Mouse (Mus musculus) heart, adult 8-10 months (tissue): ENCODE results near the gene Sh3pxd2a. TPM values are rescaled to one million over a fixed set of nuclear protein-coding genes. Genes with fewer than 3 reads are reported as not detected.

Experiments used
- DNase-seq: peaks from one replicate; pipeline ENCODE4 v3.0.0; 2022; ENCODE audit warnings: low spot score
- total RNA-seq, 4 experiments: library from RNA; stranded (reverse); gene quantifications; 2 replicates each; pipeline ENCODE4 v1.2.4; 2022

The Sh3pxd2a gene
- total RNA-seq, 4 experiments from 2014 or later, result 40.6 to 54.7 (median 46.2) TPM

- DNase-seq, result no peak
Measured at GRCm38 (mm10) chr19:47379141-47379540, 85.1 kb downstream of the Sh3pxd2a start.

DNA sequence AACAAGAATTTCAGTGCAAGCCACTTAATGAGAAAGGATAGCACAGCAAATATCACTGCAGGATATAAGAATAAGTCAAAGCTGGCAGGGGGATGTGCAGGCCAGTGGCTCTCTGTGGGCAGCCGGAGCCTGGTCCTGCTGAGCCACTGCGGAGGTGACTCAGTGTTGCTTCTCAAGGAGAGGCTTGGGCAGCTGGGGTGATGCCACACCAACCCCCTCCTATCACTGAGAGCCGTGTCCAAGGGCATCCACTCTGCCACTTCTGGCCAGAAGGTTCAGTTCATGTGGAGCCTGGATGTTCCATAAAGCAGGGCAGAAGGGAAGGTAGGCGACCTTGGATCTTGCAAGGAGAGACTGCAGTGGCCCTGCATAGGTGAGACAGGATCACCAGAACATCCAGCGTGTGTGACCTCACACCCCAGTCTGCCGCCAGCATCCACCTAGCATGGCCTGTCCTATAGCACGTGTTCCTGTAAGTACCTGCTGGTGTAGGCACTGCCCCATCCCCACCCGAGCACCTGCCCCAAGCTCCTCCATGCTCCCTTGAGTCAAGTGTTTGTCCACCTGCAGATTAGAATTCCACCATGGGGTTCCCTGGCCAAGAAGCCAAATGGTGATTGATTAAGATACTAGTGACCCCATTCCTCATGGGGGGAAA lies 89.2 kb downstream of the Sh3pxd2a start:
- DNase-seq, result no peak

DNA sequence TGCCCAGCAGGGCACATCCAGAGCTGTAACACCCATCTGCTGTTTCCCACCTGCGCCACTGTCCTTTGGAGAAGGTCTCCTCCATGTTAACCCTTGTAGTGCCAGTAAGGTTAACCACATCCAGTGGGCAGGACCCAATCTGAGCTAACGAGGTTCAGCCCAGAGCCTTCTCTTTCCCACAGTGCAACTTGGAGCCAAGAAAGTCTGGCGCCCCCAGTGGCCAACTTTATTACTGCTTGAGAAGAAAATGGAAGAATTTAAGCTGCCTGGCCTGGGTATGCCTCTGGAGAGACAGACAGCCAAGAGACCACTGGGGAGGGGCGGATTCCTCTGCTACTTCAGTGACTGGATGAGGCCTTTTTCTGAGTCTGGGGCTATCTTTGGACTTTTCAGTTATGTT lies 89.8 kb downstream of the Sh3pxd2a start:
- peak; percentile 57 for DNase-seq

DNA sequence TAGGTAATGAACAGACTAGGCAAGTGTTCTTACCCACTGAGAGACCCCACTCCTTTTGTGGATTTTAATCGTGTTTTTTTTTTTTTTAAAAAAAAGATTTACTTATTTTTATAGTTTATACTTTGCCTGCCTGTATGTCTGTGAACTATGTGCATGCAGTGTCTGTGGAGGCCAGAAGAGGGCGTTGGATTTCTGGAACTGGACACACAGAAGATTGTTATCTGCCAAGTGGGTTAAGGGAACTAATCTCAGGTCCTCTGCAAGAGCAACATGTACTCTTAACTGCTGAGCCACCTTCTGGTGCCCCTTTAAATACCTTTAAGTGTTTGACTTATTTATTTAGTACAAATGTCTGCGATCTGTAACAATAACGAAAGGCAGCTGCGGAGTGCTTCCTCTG lies 92.2 kb downstream of the Sh3pxd2a start:
- DNase-seq, result no peak

DNA sequence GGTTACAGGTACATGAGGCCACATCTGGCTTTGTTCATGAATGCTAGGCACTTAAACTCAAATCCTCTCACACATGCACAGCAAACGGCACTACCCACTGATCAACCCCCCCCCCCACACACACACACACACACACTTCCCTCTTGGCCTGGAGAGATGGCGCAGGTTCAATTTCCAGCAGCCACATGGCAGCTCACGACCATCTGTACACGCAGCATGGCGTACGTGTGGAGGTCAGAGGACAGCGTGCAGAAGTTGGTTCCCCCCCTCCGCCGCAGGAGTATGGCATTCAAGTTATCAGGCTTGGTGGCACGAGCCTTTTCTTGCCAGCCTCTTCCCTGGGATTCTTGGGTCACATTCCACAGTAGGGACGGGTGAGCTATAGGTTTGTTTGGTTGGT lies 92.7 kb downstream of the Sh3pxd2a start:
- no peak for DNase-seq

DNA sequence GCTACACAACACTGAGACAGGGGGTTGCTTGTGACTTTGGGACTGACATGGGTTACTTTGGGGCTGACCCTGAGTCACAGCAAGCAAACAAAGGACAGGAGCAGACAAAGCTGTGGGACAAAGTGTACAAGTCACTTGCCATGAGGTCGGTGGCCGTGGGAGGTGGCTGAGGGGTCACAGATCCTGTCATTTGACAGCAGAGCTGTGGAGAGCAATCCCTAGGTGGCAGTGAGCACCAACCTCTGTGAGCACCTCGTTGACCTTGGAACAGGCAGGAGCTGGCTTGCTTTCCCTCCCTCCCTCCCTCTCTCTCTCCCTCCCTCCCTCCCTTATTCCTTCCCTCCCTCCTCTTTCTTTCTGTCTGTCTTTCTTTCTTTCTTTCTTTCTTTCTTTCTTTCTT lies 95.2 kb downstream of the Sh3pxd2a start:
- no peak for DNase-seq

DNA sequence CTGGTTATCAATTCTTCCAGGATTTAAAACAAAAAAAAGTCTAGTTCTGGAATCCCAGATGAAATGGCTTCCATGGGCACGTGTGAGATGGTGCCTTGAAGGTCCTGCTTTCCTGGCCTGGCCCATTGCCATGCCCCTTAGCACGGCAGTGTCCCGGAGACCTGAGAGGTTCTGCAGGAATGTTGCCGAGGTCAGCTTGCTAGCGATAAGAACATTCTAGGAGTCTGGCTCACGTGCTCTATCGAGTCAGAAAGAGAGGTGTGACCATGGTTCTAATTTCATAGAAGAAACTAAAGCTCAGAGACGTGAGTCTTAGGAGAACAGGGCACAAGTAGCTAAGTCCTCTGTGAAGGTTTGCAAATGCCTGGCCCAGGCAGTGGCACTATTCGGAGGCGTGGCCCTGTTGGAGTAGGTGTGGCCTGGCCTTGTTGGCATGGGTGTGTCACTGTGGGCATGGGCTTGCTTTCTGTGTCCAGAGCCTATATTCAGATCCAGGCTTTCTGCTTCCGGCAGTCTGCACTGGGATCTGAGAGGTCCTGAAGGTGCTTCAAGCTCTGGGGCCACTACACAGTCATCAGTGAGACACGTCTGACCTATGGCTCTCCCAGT lies 96.8 kb downstream of the Sh3pxd2a start:
- no peak for DNase-seq

DNA sequence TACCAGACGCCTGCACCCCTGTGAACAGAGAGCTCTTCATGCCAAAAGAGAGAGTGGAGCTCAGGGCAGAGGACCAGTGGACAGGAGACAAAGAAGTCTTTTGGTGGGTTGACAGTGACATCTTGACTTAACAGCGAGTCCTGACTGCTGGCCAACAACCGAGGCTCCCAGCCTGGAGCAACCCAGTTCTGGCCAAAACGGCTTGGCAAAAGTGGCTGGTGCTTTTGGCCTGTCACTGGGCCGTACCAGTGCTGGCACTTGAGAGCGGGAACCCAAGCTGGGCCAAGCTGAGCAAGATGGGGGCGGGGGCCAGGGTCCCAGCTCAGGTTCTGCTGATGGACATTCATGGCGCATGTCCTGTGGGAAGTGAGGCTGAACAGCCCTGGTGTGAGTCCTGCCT lies 97.6 kb downstream of the Sh3pxd2a start:
- DNase-seq, result no peak

- DNase-seq, result no peak
Measured at GRCm38 (mm10) chr19:47363086-47363668, 101.0 kb downstream of the Sh3pxd2a start.

DNA sequence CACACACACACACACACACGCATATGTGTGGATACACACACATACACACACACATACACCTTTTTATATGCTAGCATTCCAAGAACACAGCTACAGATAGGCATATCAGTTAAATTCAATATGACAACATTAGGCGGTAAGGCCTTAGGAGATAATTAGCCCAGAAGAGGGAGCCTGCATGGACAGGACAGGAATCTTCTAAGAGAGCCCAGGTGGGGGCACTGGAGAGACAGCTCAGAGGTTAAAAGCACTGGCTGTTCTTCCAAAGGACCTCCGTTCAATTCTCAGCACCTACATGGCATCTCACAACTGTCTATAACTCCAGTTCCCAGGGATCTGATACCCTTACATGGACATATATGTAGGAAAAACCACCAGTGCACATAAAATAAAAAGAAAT lies 103.3 kb downstream of the Sh3pxd2a start:
- no peak for DNase-seq

DNA sequence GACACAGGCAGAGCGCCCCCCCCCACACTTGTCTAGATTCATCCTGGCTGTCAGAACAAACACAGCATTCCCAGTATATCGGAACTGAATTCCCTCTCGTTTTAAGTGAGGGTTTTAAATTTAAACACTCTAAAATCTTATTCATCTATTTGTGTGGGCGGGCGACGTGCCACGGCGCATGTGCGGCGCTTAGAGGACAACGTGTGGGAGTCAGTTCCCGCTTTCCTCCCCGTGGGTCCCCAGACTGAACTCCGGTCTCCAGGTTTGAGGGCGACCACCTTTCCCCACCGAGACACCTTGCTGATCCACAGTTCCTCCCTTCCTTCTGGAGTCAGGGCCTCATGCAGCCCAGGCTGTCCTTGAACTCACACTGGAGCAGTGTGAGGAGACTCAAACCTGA lies 104.2 kb downstream of the Sh3pxd2a start:
- DNase-seq, result no peak

DNA sequence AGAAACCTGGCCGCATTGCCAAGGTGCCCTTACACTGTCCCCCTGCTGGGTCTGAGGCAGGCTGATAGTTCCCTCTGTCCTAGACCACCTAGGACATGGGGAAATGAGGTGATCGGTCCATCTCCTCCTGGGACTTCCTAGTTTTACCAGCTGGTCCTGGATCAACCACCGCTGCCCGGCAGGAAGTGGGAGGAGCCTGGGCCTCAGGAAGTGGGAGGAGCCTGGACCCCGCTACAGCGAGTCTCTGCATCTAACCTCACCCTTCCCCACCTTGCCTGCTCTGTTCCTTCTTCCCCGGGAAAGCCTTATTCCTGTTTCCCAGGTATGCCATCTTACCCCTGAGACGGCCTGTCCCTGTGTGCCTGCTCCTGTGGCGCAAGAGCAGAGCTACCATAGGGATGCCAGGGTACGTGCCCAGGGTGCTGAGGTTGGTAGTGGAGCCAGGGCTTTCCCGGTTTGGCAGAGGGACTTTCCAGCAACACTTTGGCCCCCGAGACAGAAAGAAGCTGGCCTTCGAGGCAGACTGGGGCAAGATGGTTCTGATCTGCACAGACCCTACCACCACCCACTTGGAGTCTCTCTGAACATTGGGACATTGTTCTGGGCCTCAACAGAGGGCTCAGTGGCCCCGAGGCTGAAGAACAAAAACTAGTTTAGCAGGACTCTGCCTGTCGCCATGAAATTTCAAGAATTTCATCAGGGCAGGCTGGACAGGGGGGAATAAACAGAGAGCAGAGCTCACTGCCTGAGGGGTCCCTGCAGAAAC lies 104.9 kb downstream of the Sh3pxd2a start:
- DNase-seq, result no peak

- DNase-seq, result no peak
Measured at GRCm38 (mm10) chr19:47357297-47357696, 106.9 kb downstream of the Sh3pxd2a start.

- peak; percentile 90 for DNase-seq
Measured at GRCm38 (mm10) chr19:47356188-47356857, 107.9 kb downstream of the Sh3pxd2a start.

- DNase-seq, result no peak
Measured at GRCm38 (mm10) chr19:47354456-47354855, 109.7 kb downstream of the Sh3pxd2a start.

DNA sequence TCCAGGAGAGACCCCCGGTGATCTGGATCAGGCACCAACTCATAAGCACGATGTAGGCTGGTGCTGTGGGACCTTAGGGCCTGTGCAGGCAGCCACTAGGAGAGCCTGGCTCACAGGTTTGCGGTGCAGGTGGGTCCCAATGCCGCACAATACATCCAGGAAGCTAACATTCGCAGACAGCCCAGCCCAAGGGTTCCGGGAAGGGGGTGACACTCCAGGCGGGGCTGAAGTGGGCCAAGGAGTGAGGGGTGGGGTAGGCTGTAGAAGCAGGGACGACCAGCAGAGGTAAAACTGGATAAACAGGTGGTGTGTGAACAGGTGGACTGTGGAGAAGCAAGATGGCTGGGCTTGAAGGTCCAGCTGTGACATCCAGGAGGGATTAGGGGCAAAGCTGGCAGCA lies 115.2 kb downstream of the Sh3pxd2a start:
- no peak for DNase-seq

DNA sequence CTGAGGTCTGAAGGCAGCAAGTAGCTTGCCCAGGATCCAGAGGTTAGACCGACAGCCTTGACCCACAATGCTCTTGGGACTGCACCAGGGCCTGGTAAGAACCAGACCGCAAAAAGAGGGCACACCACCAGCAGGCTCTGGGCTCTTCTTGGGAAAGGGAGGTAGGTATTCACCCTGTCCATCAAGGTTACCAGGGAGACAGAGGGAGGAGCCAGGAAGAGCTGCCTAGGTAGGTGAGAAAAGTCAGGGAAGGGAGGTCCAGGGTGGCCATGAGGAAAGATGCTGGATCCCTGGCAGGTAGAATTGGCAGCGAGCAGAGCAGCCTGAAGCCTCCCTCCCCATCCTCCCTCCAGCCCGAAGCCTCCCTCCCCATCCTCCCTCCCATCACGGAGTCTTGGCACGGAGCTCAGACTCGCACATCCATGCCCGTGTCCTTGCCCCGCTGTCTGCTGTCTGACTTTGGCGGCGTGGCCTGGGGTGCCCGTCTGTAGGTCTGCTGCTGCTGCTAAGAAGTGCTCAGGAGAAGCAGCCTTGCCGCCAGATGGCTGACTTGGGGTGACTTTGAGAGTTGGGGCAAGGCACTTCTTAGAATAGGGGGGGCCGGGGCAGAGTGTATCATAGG lies 115.7 kb downstream of the Sh3pxd2a start:
- DNase-seq, result no peak

DNA sequence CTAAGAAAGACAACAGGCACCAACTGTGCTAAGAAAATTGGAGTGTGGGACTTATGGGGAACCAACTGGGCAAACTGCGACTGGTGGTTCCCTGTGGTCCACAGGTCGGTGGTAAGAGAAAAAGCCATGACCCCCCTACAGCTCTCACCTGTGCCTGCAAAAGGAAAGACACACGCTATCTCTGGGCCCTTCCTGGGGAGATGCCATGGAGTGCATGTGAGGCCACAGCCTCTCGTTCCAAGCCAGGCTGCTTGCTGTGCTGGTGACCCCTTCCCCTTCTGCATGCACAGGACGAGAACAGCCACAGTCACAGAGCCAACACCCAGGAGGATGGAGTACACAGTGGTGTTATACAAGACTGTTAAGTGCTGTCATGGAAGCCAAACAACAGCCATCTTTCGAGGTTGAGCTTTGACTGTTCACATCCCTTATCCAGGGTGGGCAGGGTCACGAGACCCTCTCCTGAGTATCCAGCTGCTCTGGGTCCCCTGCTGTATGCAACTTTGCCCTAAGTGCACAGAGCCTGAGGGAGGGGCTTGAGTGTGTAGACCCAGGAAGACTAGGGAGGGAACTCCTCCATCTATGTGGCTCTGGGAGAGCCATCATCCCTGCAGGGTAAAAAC lies 117.1 kb downstream of the Sh3pxd2a start:
- DNase-seq, result no peak

DNA sequence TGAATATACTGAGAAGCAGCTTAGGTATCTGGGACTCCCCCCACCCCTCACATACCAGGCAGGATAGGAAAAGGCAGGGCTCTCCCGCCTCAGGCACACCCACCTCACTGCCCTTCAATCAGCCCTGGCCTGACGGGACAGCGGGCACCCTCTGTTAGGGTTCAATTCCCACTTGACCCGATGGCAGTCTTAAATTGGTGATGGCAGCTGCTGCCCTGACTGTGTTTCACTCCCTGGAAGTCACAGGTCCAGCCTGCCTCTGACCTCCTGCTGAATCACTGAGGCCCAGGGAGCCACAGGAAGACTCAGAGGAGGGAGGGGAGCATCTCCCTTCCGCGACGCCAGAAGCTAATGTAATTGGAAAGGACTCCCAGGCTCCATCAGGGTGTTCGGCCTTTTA lies 117.6 kb downstream of the Sh3pxd2a start:
- DNase-seq, result no peak

DNA sequence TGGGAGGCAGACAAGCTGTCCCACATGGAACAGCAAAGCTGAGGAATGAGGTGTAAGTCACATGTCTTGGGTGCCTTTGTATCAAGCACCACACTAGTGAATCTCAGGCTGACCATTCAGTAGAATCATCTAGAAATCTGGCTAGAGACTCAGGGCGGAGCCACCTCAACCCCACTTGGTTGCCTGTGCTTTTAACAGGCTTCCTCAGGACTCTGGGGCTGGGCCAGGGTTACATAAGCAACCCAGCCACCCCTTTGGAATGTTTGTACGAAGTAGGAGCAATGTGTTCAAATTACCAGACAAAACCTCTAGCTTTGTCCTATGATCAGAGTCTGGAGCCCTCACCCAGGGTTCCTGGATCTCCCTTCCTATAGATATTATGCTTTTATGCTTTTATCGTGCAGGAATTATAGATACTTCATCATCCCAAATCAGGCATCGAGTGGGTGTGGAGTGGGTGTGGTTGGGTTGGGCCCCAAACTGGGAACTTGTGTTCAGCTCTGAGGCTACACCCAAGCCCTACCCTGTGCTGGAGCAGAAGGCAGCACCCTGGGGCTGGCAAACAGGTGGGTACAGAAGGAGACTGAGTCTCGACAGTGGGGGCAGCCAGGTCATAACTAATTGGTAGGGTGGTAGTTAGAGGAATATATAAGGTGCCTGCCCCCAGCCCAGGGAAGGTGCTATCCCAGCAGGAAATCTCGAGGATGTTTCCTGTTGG lies 118.2 kb downstream of the Sh3pxd2a start:
- DNase-seq, result no peak
